Mouse (Mus musculus) stomach, embryonic 16.5 days (tissue): ENCODE data around the gene Slc1a5. TPM values are rescaled to one million over a fixed set of nuclear protein-coding genes. Genes with fewer than 3 reads are reported as not detected.
A peak's percentile ranks its signal among the peaks of the same experiment; 100 is the strongest.

Experiments
- ATAC-seq: fragments of 200-750 bp; cut with Nextera tagmentation; 2 replicates; pipeline ENCODE4 v1.8.0; 2017; ENCODE audit warnings: moderate number of reproducible peaks, moderate TSS enrichment; ENCODE audit not compliant: insufficient read depth, low FRiP score
- H3K27ac ChIP-seq: fragments of 300-500 bp; sonication (generic); 2 replicates; pipeline ENCODE4 v1.5.1; 2014; ENCODE audit warnings: low read length
- H3K27me3 ChIP-seq: fragments of 300-500 bp; sonication (generic); 2 replicates; pipeline ENCODE4 v1.6.1; 2014; ENCODE audit warnings: low read length, control low read depth, mixed read lengths; ENCODE audit not compliant: control insufficient read depth, insufficient read depth
- H3K36me3 ChIP-seq: fragments of 300-500 bp; sonication (generic); 2 replicates; pipeline ENCODE4 v1.6.1; 2014; ENCODE audit warnings: low read length; ENCODE audit not compliant: control insufficient read depth, insufficient read depth
- H3K4me1 ChIP-seq: fragments of 300-500 bp; sonication (generic); 2 replicates; pipeline ENCODE4 v1.6.1; 2014; ENCODE audit warnings: low read length, control low read depth, mixed read lengths; ENCODE audit not compliant: control insufficient read depth, insufficient read depth
- H3K4me2 ChIP-seq: fragments of 300-500 bp; sonication (generic); 2 replicates; pipeline ENCODE4 v1.6.1; 2014; ENCODE audit warnings: low read depth, low read length, mixed read lengths
- H3K4me3 ChIP-seq: fragments of 300-500 bp; sonication (generic); replicated peaks from 2 replicates; pipeline ENCODE4 v1.5.1; 2014; ENCODE audit warnings: mild to moderate bottlenecking, low read length
- H3K9ac ChIP-seq: fragments of 300-500 bp; sonication (generic); 2 replicates; pipeline ENCODE4 v1.6.1; 2014; ENCODE audit warnings: low read length
- H3K9me3 ChIP-seq: fragments of 300-500 bp; sonication (generic); replicated peaks from 2 replicates; pipeline ENCODE4 v1.6.1; 2016; ENCODE audit warnings: low read length, control low read depth; ENCODE audit not compliant: control insufficient read depth
- WGBS: fragments of 180-500 bp; shearing (Covaris S2); extraction: QIAGEN DNeasy Blood & Tissue Kit; methylation state at CpG from one replicate; pipeline ENCODE4 v1.1.7; 2014; 5-methylcytosine and 5-hydroxymethylcytosine counted together
- polyA plus RNA-seq: library from polyadenylated mRNA; unstranded; fragments of >200 nt; fragmentation: Nextera tagmentation; extraction: Ambion mirVana; gene quantifications from 2 replicates; pipeline ENCODE4 v1.2.1, GENCODE M21; 2015

Gene Slc1a5
- polyA plus RNA-seq = 43.1 and 46.6 TPM in 2 replicates

GRCm38 (mm10) chr7:16780825-16781554 is at the start of gene Slc1a5:
Gene Slc1a5 (plus strand): TSS chr7:16781340.
- H3K4me3 ChIP-seq = peak within 1 kb of the TSS; percentile 70
- H3K27me3 ChIP-seq = no peaks in the 10 kb centered on the region
- 2% methylated on average over 34 of the region's 34 CpGs for WGBS
- no peaks in the 10 kb centered on the region for H3K9me3 ChIP-seq
- ATAC-seq = peak; percentile 88
- peaks cover 34% of the 10 kb centered on the region for H3K4me1 ChIP-seq
- H3K4me2 ChIP-seq = peak within 1 kb of the TSS; percentile 97
- no peaks in the 10 kb centered on the region for H3K36me3 ChIP-seq
- peak within 1 kb of the TSS; percentile 87 for H3K9ac ChIP-seq
- H3K27ac ChIP-seq = peak within 1 kb of the TSS; percentile 54

- Histone ChIP-seq H3K9me3 (no peaks in the 10 kb centered on the region), H3K27ac (no peak overlapping the region), H3K4me3 (no peak overlapping the region)
These were observed 49.2 kb upstream of the Slc1a5 start for GRCm38 (mm10) chr7:16731893-16732422.

GRCm38 (mm10) chr7:16737606-16738072 is 43.5 kb upstream of the Slc1a5 start:
- H3K9me3 ChIP-seq = no peaks in the 10 kb centered on the region
- peak overlapping the region; percentile 4 for H3K9ac ChIP-seq
- 39% methylated on average over 10 of the region's 10 CpGs for WGBS
- peak overlapping the region; percentile 40 for H3K4me2 ChIP-seq
- no peak for ATAC-seq
- no peaks in the 10 kb centered on the region for H3K27me3 ChIP-seq
- peaks cover 13% of the 10 kb centered on the region for H3K4me1 ChIP-seq
- no peak overlapping the region for H3K27ac ChIP-seq
- no peaks in the 10 kb centered on the region for H3K36me3 ChIP-seq
- H3K4me3 ChIP-seq = peak overlapping the region; percentile 93

More at GRCm38 (mm10) chr7:16731893-16732422, 49.2 kb upstream of the Slc1a5 start:
- Histone ChIP-seq H3K9ac (no peak overlapping the region), H3K36me3 (no peaks in the 10 kb centered on the region), H3K27me3 (no peaks in the 10 kb centered on the region), H3K4me2 (no peak overlapping the region), H3K4me1 (peaks cover 7% of the 10 kb centered on the region; the same call in 1 of the 2 replicates)
- WGBS = 43% methylated on average over 7 of the region's 7 CpGs
- no peak for ATAC-seq

- Histone ChIP-seq H3K36me3 (no peaks in the 10 kb centered on the region), H3K9ac (peak within 1 kb of the TSS; percentile 92), H3K9me3 (no peaks in the 10 kb centered on the region), H3K4me1 (peaks cover 13% of the 10 kb centered on the region), H3K27ac (peak within 1 kb of the TSS; percentile 66), H3K4me2 (peak within 1 kb of the TSS; percentile 97), H3K4me3 (peak within 1 kb of the TSS; percentile 93), H3K27me3 (no peaks in the 10 kb centered on the region)
- under 1% methylated on average over 34 of the region's 34 CpGs for WGBS
- peak; percentile 96 for ATAC-seq
These were observed 43.0 kb upstream of the Slc1a5 start, which contains the start of gene Ap2s1 for GRCm38 (mm10) chr7:16738073-16738696. Gene Ap2s1 (plus strand): TSS chr7:16738410.

GRCm38 (mm10) chr7:16739056-16739604 is 42.0 kb upstream of the Slc1a5 start:
- peak overlapping the region; percentile 92 for H3K9ac ChIP-seq
- H3K9me3 ChIP-seq = no peaks in the 10 kb centered on the region
- H3K4me3 ChIP-seq = peak overlapping the region; percentile 93
- H3K27ac ChIP-seq = 0 out of 2 replicates have a peak overlapping the region, but pooled peaks have one; percentile 66
- 51% methylated on average over 10 of the region's 10 CpGs for WGBS
- peaks cover 8% of the 10 kb centered on the region; the same call in 1 of the 2 replicates for H3K36me3 ChIP-seq
- peak overlapping the region; percentile 97 for H3K4me2 ChIP-seq
- H3K27me3 ChIP-seq = no peaks in the 10 kb centered on the region
- peaks cover 13% of the 10 kb centered on the region for H3K4me1 ChIP-seq
- no peak for ATAC-seq

GRCm38 (mm10) chr7:16745373-16745772 is 35.8 kb upstream of the Slc1a5 start:
- peak; percentile 19; the same call in 1 of the 2 replicates for ATAC-seq

GRCm38 (mm10) chr7:16746093-16746492 is 35.0 kb upstream of the Slc1a5 start:
- peak; percentile 44; the same call in 1 of the 2 replicates for ATAC-seq
- WGBS = 56% methylated on average over 3 of the region's 3 CpGs

More at GRCm38 (mm10) chr7:16745373-16745772, 35.8 kb upstream of the Slc1a5 start:
- no peaks in the 10 kb centered on the region for H3K27me3 ChIP-seq
- H3K27ac ChIP-seq = no peak overlapping the region
- no peak overlapping the region for H3K4me3 ChIP-seq
- no peaks in the 10 kb centered on the region for H3K4me1 ChIP-seq
- H3K36me3 ChIP-seq = peaks cover 12% of the 10 kb centered on the region; the same call in 1 of the 2 replicates
- no peak overlapping the region for H3K9ac ChIP-seq
- H3K9me3 ChIP-seq = no peaks in the 10 kb centered on the region
- no peak overlapping the region for H3K4me2 ChIP-seq
- 72% methylated on average over 4 of the region's 4 CpGs for WGBS

GRCm38 (mm10) chr7:16747656-16748055 is 33.5 kb upstream of the Slc1a5 start:
- Histone ChIP-seq H3K9ac (no peak overlapping the region), H3K27me3 (no peaks in the 10 kb centered on the region), H3K4me2 (no peak overlapping the region), H3K4me1 (no peaks in the 10 kb centered on the region), H3K9me3 (no peaks in the 10 kb centered on the region), H3K4me3 (no peak overlapping the region), H3K27ac (no peak overlapping the region), H3K36me3 (peaks cover 12% of the 10 kb centered on the region; the same call in 1 of the 2 replicates)
- no peak for ATAC-seq
- WGBS = 88% methylated on average over 6 of the region's 6 CpGs

More at GRCm38 (mm10) chr7:16746093-16746492, 35.0 kb upstream of the Slc1a5 start:
- Histone ChIP-seq H3K9me3 (no peaks in the 10 kb centered on the region), H3K4me1 (no peaks in the 10 kb centered on the region), H3K27ac (no peak overlapping the region), H3K36me3 (peaks cover 12% of the 10 kb centered on the region; the same call in 1 of the 2 replicates), H3K4me3 (no peak overlapping the region), H3K27me3 (no peaks in the 10 kb centered on the region), H3K9ac (no peak overlapping the region), H3K4me2 (no peak overlapping the region)
